8 mouse cellular contexts compared by ENCODE assay signal in the genomic region with DNA sequence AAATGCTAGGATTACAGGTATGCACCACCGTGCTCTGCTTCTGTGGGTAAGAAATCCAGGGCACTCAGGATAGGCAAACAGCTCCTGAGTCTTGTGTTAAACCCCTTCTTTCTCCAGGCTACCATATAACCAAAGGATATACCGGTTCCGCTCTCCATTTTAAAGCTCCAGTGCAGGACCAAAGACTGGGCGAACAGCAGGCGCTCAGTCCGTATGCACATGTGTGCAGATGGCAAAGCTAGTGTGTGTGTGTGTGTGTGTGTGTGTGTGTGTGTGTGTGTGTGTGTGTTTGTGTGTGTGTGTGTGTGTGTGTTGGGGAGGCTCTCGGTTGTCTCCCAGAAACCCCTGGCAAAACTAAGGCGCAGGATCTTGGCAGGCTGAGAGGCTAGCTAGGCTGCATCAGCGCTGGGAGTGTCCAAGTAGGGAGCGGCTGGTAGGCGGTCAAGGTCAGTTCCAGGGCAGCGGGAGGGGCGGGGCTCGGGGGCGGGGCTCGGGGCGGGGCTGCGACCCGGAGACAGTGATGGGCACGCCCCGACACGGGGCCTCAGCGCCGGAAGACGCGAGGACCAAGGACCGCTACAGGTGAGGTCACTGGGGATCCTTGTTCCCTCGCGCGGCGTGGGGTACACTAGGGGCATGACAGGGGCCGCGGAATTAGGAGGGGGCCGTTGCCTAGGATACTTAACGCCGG. TPM values are rescaled to one million over a fixed set of nuclear protein-coding genes. Genes with fewer than 3 reads are reported as not detected.
DNase-seq lines count a peak whose midpoint lies in the region; ATAC-seq and TF ChIP-seq lines count a peak whose summit lies in the region.

A gene (plus strand): TSS at position 493 of the 691 bp plus-strand sequence.

- H3K4me2 ChIP-seq in heart, postnatal 0 days (ENCODE audit: low read depth, low read length): peak within 1 kb of the TSS; percentile 83

- H3K27me3 ChIP-seq in E14TG2a.4 (ENCODE audit: insufficient read depth, low read length): peaks cover 32% of the 10 kb centered on the region
- no peaks in the 10 kb centered on the region; the same call in 1 of the 2 replicates for H3K27me3 ChIP-seq in erythroblast, embryonic 14.5 days (ENCODE audit: control insufficient read depth)
- no peaks in the 10 kb centered on the region for H3K27me3 ChIP-seq in heart, postnatal 0 days (ENCODE audit: control insufficient read depth, insufficient read depth, low read length)

- H3K36me3 ChIP-seq in E14TG2a.4 (ENCODE audit: insufficient read depth, low read length): no peaks in the 10 kb centered on the region
- H3K36me3 ChIP-seq in erythroblast, embryonic 14.5 days (ENCODE audit: control insufficient read depth): no peaks in the 10 kb centered on the region
- H3K36me3 ChIP-seq in heart, postnatal 0 days (replicated peaks; ENCODE audit: control insufficient read depth, insufficient read depth, low read length): no peaks in the 10 kb centered on the region

- no peak for TF ChIP-seq EP300 in heart, postnatal 0 days (IDR thresholded peaks at IDR 0.05; ENCODE audit: low read depth)

- ATAC-seq in heart, postnatal 0 days (ENCODE audit: insufficient read depth, low read depth): peak; percentile 95

- H3K27ac ChIP-seq in heart, postnatal 0 days (ENCODE audit: low read depth): peak within 1 kb of the TSS; percentile 68

- peak within 1 kb of the TSS; percentile 84 for H3K4me3 ChIP-seq in E14TG2a.4 (replicated peaks; ENCODE audit: low read length)
- peak within 1 kb of the TSS; percentile 64 for H3K4me3 ChIP-seq in erythroblast, embryonic 14.5 days (replicated peaks)
- H3K4me3 ChIP-seq in heart, postnatal 0 days (ENCODE audit: low read depth, low read length): peak within 1 kb of the TSS; percentile 69

- 12% methylated on average over 33 of the region's 36 CpGs for whole genome bisulfite sequencing in heart, postnatal 0 days

- DNase-seq in adrenal gland, postnatal 36 days: peak; percentile 85 to 87
- DNase-seq in heart, postnatal 0 days (ENCODE audit: low spot score): peak; percentile 92
- DNase-seq in kidney, postnatal 4 days: peak; percentile 77 to 86
- peak; percentile 61 for DNase-seq in mesoderm, embryonic 11.5 days (ENCODE audit: low read depth, low spot score)
- DNase-seq in spleen, postnatal 10 days (ENCODE audit: low spot score in 2 of 2): peak; percentile 40 to 68
- DNase-seq in left cerebral cortex, adult 9 months (ENCODE audit: low spot score in 2 of 2): no peak

- H3K9ac ChIP-seq in heart, postnatal 0 days (replicated peaks; ENCODE audit: low read depth, low read length): peak within 1 kb of the TSS; percentile 59

- no peaks in the 10 kb centered on the region for H3K9me3 ChIP-seq in E14TG2a.4 (ENCODE audit: low read length)
- no peaks in the 10 kb centered on the region for H3K9me3 ChIP-seq in erythroblast, embryonic 14.5 days (ENCODE audit: control insufficient read depth, low read length)
- no peaks in the 10 kb centered on the region for H3K9me3 ChIP-seq in heart, postnatal 0 days (replicated peaks; ENCODE audit: control insufficient read depth, low read length)

- no peak for TF ChIP-seq CTCF in E14TG2a.4 (conservative IDR thresholded peaks at IDR 0.05; ENCODE audit: low read length)
- no peak for TF ChIP-seq CTCF in heart, postnatal 0 days (IDR thresholded peaks at IDR 0.05; ENCODE audit: low read depth)

- H3K4me1 ChIP-seq in E14TG2a.4 (replicated peaks; ENCODE audit: low read depth, low read length): peaks cover 17% of the 10 kb centered on the region
- peaks cover 21% of the 10 kb centered on the region for H3K4me1 ChIP-seq in erythroblast, embryonic 14.5 days (ENCODE audit: control insufficient read depth)
- peaks cover 8% of the 10 kb centered on the region; the same call in 1 of the 2 replicates for H3K4me1 ChIP-seq in heart, postnatal 0 days (ENCODE audit: control insufficient read depth, insufficient read depth)

RNA-seq across cellular contexts. Expression of the gene that starts here (rescaled TPM):
- total RNA-seq in adrenal gland, postnatal 36 days (2021): 100 to 1,000 TPM; 187 to 377 TPM
- 0.11 and 0.13 TPM in 2 replicates for polyA plus RNA-seq in erythroblast, embryonic 14.5 days (2012)
- total RNA-seq in heart, postnatal 0 days (2014; rRNA removed; ENCODE audit: low replicate concordance): 34.7 and 53.4 TPM in 2 replicates
- polyA plus RNA-seq in heart, postnatal 0 days (2015; fragmentation: Nextera tagmentation; extraction: Ambion mirVana): 33.9 and 34.2 TPM in 2 replicates

Comparison
In these comparisons a context has a peak if more than half of its experiments do, and no peak if none do; other contexts are left out.
1. RNA of the gene that starts here (polyA plus RNA-seq): 33.9 to 34.2 TPM in heart, postnatal 0 days; 0.11 to 0.13 TPM in erythroblast, embryonic 14.5 days; every median in the first group is over 10 times any median in the second.
2. DNase-seq: peak in adrenal gland, postnatal 36 days (2 of 2), heart, postnatal 0 days (single experiment), kidney, postnatal 4 days (2 of 2), mesoderm, embryonic 11.5 days (single experiment) and spleen, postnatal 10 days (2 of 2); none in left cerebral cortex, adult 9 months (0 of 2).
3. Peak in every context shown above with its lines, with median percentiles within 50 percentile points of each other: H3K4me3 ChIP-seq.